Mouse (Mus musculus) A20 (cell line): ENCODE data around the gene Tecpr2.

ENCODE experiments used
- DNase-seq: peaks from one replicate; pipeline ENCODE4 v3.0.0-alpha.2; 2011; ENCODE audit warnings: low read depth, low spot score

The Tecpr2 gene

DNA sequence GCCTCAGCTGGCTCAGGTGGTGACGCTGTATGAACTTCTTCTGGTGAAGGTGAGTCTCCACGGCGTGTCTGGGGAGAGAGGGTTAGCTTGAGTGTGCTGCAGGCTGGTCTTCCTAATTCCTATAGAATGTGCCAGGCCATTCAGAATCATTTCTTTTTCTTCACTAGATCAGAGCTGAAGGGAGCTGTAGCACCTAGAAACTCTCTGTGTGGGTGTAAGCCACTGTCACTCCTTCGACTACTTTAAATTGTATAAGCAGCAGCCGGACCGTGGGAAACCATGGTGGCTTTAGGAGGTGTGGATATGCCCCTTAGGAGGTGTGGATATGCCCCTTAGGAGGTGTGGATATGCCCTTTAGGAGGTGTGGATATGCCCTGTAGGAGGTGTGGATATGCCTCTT is 25.1 kb upstream of the Tecpr2 start:
- DNase-seq: no peak

DNA sequence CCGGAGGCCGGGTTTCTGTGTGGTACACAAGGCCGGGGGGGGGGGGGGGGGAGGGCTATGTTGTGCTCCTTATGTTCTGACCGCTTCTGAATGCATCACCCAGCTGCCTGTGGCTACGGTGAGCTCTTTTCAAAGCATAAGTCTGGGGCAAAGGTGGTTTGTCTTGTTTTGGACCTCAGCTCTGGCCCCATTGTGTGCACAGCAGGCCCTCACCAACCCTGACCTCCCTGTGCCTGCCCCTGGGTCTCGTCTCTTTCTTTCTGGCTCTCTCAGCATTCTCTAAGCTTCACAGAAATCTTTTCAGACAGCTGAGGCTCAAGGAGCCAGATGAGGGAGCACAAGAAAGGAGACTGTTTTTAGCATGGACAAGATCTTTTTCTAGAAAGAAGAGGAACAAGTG is 23.5 kb upstream of the Tecpr2 start:
- no peak for DNase-seq

DNA sequence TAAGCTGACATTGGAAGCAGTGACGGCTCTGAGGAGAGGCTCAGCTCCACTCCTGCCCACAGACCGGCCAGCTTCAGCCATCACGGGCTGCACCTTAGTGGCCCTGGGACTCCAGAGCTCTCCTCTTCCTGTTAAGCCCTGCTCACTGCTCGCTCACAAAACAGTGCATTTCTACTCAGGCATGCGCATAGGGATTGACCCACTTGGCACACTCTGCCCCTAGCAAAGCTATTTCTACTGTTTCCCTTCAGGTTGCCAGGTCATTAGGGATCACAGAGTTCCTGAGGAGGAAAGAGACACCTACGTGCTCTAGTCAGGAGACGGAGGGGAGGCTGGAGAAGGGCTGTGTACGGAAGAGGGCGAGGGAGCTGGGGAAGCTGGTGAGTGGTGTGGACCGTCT is 23.1 kb upstream of the Tecpr2 start:
- DNase-seq: no peak

DNA sequence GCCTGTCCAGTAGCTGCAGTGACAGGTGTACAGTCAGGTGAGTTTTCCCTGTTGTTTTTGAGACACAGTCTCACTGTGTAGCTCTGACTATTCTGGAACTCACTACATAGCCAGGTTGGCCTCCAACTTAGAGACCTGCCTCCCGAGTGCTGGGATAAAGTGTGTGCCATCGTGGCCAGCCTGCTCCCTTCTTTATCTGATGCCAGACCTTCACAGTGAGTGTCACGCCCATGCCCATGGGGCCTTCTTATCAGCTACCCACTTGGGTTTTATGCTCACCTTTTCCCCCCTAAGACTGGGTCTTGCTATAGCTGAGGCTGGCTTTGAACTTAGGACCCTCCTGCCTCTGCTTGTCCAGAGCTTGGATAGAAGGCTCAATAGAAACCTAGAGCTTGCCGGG is 19.0 kb upstream of the Tecpr2 start:
- no peak for DNase-seq

DNA sequence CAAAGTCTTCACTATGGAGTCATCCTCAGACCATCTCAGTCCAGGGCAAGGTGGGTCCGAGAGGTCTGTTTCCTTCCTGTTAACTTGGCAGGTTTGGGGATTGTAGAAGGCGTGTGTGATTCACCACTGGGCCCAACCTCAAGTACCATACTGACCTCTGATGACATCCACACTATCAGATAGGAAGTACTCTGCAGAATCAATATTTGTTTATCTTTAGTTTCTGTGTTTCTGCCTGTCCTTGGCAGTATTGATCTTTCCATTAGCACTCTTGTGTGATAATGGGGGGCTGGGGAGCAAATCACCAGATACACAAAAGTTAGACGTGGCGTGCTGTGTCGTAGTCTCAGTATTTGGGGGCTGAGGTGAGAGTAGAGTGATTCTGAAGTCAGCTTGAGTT is 17.8 kb upstream of the Tecpr2 start:
- DNase-seq: no peak

DNA sequence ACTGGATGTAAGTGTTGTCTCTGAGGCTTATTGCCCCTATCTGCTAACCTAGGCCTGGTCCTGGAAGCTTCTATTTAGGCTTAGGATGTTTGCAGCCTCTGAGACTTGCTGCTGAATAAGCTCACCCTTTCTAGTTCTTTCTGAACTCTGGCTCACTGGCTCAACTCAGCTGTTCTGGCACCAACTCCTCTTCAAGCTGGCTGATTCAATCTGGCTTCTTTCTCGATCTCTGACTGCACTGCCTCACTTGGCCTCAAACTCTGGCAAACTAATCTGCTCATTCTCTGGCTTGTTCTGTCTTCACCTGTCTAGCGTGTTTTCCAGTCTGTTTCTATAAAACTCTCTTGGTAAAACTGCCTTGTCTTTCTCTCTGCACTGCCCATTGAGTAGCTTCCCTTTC is 13.7 kb upstream of the Tecpr2 start:
- DNase-seq: no peak

DNA sequence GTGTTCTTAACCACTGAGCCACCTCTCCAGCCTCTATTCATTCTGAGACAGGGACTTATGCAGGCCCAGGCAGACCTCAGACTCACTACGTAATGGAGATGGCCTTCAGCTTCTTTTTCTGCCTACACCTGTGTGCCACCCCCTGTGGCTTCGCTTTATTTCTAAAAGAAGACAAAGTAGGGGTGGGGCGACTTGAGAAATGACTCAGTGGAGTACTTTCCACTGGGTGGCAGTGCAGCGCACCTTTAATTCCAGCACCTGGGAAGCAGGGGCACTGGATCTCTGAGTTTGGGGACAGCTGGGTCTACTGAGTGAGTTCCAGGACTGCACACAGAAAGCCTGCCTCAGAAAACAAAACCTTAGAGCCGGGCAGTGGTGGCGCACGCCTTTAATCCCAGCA is 6.8 kb upstream of the Tecpr2 start:
- peak; percentile 31 for DNase-seq

DNA sequence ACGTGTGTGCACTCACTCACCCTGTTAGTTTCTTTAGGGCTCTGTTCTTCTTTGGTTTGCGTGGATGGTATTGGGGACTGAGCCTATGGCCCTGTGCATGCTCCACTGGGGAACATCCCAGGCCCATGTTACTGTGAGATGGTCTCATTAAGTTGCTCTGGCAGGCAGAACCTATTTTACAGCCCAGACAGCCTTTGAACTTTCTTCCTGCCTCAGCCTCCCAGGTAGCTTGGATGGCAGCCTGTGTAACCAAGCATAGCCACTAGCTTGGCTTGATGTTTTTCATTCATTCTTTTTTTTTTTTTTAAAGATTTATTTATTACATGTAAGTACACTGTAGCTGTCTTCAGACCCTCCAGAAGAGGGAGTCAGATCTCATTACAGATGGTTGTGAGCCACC is 3.8 kb upstream of the Tecpr2 start:
- no peak for DNase-seq

DNA sequence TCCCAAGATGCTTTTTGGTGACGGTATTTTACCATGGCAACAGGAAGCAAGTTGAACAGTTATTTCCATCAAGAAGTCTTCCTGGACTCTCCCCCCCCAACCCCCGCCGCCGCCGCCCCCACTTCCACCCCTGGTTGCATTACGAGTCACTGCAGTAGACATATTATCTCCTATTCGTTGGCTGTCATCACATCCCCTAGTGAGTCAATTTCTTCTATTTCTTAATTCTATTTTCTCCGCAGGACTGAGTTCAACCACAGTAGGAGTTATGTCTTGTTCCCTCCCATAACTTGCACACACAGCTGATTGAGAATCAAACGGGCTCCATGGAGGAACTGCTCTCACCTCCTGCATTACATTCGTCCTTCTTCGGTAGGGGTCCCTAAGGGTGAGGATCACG is 958 bp upstream of the Tecpr2 start:
- no peak for DNase-seq

DNA sequence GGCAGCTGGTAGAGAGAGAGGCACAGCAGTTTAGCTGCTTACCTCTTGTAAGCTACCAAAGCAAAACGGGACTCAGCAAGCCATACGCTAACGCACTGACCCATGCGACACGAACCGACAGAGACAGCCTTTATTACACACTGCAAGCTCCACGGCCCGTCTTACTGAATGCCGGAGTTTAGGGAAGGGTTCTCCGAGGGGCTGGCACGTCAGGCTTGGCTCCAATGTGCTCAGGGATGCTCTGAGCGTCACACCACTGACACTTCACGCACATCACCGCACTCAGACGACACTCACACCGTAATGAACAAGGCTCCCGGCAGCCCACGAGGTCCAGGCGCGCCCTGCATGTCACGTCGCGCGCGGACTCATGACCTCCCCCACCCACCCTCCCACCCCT is 458 bp upstream of the Tecpr2 start:
- peak; percentile 48 for DNase-seq

DNA sequence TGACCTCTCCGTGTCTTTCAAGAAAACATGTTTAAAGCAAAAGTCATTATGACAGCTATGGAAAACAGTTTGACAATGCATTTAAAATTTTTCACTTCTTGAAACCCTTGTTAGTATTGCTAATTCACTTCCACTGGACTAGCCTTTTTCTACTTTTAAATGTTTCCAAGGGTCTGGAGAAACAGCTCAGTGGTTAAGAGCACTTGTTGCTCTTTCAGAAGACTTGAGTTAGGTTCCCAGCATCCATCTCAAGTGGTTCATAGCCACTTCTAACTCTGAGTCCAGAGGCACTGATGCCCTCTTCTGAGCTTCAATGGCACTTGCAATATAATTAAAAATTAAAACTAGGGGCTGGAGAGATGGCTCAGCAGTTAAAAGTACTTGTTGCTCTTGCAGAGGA is 2.8 kb downstream of the Tecpr2 start:
- no peak for DNase-seq

DNA sequence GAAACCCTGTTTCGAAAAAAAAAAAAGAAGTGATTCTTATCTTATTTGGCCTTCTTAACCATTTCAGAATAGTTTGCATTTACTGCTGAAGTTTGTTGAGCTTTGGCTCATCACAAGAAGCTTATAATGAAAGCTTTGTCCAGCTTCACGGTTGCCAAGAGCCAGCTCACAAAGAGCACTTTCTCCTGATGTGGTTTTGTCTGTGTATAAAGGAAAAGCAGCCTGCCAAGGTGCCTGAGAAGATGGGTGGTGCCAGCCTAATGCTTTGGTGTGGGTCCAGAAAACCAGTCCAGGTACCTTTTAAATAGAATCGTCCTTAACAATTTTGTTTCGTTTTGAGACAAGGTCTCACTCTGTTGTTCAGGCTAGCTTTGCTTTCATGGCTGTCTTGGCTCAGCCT is 13.0 kb downstream of the Tecpr2 start:
- no peak for DNase-seq

DNA sequence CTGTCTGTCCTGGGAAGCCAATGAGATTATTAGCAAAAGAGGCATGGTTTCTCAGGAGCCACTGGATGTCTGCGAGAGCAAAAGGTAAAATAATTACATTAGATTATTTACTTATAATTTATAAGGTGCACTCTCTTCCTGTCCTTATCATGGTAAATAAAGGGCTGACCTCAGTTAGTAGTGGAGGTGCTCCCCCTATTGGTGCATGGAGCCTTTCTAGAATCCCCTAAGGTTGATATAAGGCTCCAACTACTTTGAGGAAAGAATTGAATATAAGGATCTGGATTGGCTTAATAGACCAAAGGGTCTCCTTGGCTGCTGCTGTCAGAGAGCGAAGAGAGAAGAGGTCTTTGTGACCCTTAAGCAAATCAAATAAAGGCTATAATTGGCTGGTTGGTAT is 14.5 kb downstream of the Tecpr2 start:
- DNase-seq: no peak

DNA sequence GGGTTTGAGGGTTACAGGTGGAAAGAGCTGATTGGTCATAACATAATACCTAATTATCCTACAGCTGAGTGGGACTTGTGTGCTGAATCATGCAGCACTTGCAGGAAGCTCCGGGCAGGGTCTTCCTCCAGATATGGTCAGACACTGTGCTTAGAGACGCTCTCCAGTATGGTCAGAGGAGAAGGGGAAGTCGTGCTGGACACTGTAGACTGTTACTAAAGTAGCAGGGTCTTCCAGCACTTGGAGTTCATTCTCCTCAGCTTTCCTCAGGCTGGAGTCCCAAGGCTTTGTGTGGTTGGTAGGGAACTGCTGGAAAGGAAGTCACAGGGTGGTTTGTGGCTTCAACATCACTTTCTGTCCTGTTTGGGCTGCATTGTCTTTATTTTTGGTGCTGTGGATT is 18.8 kb downstream of the Tecpr2 start:
- DNase-seq: no peak

DNA sequence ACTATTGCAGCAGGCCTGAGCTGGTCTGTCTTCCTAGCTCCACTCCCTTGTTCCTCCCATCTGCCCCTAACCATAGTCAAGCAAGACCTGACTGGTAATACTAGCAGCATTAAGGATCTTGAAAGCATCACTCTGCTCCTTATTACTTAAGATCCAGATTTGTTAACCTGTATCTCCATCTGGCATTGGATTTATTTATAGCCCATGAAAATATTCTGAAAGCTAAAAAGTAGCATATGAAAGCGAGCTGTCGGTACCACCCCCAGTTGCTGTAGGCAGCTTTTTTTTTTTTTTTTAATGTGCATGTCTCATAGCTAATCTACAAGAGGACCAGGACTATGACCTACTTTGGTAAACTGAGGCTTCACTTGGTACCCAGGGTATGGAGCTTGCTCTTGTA is 20.9 kb downstream of the Tecpr2 start:
- no peak for DNase-seq

DNA sequence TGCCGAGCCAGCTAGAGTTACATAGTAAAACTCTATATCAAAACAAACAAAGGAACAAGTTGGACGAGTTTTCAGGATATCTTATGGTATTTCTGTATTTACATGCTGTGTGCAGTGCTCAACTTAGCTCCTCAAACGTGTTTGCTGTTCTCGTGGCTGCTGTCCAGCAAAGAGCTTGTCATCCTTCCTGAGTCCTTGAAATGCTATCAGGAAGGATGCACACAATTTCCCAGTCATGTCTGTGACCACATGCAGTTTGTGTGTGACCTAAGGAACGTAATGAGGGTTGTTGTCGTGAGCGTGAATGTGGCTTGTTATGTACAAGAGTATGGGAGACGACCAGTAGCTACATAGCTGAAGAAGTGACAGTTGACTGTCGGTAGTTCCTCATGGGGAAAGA is 26.7 kb downstream of the Tecpr2 start:
- no peak for DNase-seq

DNA sequence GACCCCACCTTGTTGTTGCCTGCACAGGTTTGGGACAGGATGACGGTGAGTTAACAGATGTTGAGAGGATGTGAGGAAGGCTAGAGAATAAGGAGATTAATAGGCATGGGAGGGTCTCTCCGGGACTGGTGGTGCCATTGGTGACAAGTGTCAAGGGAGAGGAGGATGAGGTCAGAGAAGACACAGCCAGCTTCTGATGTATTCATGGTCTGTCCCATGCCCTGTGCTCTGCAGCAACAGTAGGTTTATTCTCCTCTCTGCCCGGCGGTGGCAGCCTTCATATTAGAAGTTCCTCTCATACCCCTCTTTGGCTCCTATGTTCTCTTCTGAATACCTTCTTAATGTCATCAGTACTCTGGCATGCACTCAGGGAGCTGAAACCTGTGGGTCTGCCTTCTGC is 31.2 kb downstream of the Tecpr2 start:
- DNase-seq: no peak

DNA sequence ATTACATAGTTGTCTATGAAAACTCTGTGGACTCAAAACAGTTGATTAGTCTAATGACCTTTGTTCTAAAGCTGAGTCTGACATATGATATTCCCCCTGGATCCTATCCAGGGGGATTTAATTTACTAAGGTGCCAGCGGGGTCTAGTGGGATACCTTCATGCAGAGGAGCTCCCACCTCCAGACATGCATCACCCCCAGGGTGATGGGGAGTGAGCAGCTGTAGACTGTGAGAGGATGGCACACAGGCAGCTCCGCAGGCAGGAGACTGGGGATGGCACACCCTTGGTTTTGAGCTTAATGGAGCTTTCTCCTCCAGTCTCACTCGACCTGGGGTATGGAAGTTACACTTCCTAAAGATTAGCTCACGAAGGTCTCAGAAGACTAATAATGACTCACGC is 32.5 kb downstream of the Tecpr2 start:
- DNase-seq: no peak

DNA sequence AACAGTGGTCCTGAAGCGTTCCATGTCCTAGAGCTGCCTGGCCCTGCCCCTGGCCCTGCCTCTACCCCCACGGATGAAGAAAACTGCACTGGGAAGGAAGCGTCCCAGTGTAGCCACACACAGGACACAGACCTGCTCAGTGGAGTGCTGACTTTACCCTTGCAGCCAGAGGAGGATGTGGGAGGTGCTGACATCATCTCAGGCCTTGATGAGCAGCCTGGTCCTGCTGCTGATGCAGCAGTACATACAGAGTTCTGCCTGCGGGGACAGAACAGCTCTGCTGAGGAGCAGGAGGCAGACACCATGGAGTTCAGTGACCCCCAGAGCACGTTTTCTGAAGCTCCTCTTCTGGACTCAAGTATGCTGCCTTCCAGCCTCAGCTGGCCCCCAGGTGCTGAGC is 43.8 kb downstream of the Tecpr2 start:
- DNase-seq: no peak

DNA sequence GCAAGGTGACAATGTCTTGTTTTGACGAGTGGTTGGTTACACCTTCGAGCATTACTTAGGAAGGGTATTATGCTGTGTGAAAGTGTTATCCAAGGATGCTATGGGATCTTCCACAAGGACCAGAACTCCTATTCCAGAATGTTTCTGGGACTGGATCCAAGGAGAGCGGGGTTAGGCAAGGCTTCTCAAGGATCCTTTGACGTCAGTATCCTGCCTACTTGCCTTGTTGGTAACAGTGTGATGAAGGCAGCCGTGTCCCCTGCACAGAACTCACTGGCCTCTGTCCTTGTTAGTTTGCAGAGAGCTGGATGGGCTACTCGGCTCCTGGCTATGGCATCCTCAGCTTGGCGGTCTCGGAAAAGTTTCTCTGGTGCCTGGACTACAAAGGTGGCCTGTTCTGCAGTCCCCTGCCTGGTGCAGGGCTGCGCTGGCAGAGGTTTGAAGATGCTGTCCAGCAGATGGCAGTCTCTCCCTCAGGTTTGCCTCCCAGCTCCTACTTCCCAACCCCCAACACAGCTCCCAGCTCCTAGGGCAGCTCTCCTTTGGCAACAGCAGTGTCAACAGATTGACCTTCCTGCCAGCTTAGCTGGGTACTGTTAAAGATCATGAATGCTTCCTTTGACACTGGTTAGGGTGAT is 47.0 kb downstream of the Tecpr2 start:
- peak; percentile 74 for DNase-seq

DNA sequence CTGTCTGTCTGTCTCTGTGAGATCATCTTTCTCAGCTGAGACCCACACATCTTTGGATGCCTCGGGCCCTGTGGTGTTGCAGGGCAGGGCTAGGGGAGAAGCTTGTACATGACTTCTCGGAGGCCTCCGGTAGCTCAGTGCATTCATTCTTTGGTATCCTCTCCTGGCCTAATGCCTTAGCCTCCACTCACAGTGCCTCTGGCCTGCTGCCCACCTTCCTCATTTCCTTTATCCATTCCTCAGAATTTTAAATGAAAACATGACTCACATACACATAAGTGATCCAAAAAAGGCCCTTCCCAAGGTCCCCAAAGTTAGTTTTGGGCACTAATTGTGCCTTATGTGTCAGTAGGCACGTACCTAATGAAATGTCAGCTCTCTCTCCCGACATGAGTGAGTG is 48.4 kb downstream of the Tecpr2 start:
- no peak for DNase-seq

DNA sequence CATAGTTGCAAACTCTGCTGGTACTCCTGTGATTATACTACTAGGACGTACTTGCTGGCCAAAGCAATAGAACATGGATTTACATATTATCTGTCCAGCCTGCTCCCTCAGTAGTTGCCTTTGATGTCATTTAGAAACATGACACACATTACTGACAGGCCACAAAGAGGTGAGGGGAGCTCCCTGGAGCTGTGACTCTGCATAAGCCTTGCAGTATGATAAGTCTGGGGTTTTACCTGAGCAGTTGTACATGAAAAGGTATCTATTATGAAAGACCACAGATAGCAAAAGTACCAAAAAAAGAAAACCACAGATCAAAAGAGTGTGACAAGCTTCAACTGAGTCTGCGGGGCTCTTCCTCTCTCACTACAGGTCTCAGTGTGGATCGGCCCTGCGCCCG is 50.3 kb downstream of the Tecpr2 start:
- peak; percentile 83 for DNase-seq

DNA sequence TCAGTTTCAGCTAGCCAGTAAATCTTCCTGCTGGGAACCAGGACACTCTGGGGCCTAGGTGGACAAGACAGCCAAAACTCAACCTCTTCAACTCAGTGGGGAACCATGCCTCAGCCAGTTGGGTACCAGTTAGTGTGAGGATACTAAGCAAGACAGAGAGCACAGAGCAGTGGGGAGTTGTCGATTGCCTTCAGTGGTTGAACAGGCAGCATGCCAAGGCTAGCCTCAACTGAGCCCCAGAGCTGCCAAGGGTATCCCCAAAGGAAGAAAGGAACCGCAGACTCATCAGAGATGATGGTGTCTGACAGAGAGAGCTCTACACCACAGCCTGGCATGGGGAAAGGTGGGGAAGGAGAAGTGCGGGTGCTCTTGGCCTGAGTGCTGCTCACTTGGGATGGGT is 51.8 kb downstream of the Tecpr2 start:
- DNase-seq: no peak

DNA sequence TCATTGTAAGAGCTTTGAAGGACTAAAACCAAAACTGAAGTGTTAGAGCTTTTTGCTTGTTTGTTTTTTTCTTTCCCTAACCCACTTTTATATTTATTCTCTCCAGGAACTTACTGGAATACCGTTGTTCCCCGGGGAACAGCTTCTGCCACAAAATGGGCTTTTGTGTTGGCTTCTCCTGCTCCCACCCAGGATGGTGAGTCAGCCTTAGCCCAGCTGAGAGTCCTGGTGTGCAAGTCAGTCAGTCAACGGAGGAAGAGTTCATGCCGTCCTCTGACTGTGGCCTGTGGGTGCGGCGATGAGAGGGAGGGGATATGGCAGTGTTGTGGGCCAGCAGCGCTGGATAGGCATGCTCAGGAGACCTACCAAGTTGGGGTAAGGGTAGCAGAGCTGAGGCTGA is 57.2 kb downstream of the Tecpr2 start:
- no peak for DNase-seq
